Mouse (Mus musculus) lung, postnatal 0 days (tissue): ENCODE results near the gene Pde1a. TPM values are rescaled to one million over a fixed set of nuclear protein-coding genes. Genes with fewer than 3 reads are reported as not detected.
"Not testable (repeated sequence)": the region's sequence is repeated elsewhere in the genome, so short reads cannot be mapped to it uniquely, and the experiment has no call there.

ENCODE experiments used
- ATAC-seq: fragments of 200-750 bp; cut with Nextera tagmentation; 2 replicates; pipeline ENCODE4 v1.8.0; 2017; ENCODE audit warnings: moderate library complexity
- DNase-seq: peaks from one replicate; pipeline ENCODE4 v3.0.0-alpha.2; 2016; ENCODE audit warnings: low spot score
- H3K27ac ChIP-seq: fragments of 300-500 bp; sonication (generic); 2 replicates; pipeline ENCODE4 v1.5.1; 2014; ENCODE audit warnings: antibody characterized with exemption, mild to moderate bottlenecking, low read length, mixed read lengths
- H3K27me3 ChIP-seq: fragments of 300-500 bp; sonication (generic); replicated peaks from 2 replicates; pipeline ENCODE4 v1.6.1; 2014; ENCODE audit warnings: low read length, mixed read lengths; ENCODE audit not compliant: insufficient read depth
- H3K36me3 ChIP-seq: fragments of 300-500 bp; sonication (generic); 2 replicates; pipeline ENCODE4 v1.6.1; 2014; ENCODE audit warnings: low read length, mixed read lengths; ENCODE audit not compliant: insufficient read depth
- H3K4me1 ChIP-seq: fragments of 300-500 bp; sonication (generic); 2 replicates; pipeline ENCODE4 v1.6.1; 2014; ENCODE audit warnings: antibody characterized with exemption, low read depth, low read length, mixed read lengths; ENCODE audit not compliant: insufficient read depth
- H3K4me2 ChIP-seq: fragments of 300-500 bp; sonication (generic); replicated peaks from 2 replicates; pipeline ENCODE4 v1.6.1; 2014; ENCODE audit warnings: low read depth, mild to moderate bottlenecking, low read length, moderate library complexity, mixed read lengths
- H3K4me3 ChIP-seq: fragments of 300-500 bp; sonication (generic); 2 replicates; pipeline ENCODE4 v1.5.1; 2014; ENCODE audit warnings: low read depth, low read length
- H3K9ac ChIP-seq: fragments of 300-500 bp; sonication (generic); replicated peaks from 2 replicates; pipeline ENCODE4 v1.6.1; 2014; ENCODE audit warnings: low read depth, mild to moderate bottlenecking
- H3K9me3 ChIP-seq: fragments of 300-500 bp; sonication (generic); 2 replicates; pipeline ENCODE4 v1.6.1; 2016; ENCODE audit warnings: low read length, mixed read lengths
- CTCF ChIP-seq: IDR thresholded peaks from 2 replicates; pipeline ENCODE4 v1.5.1; 2016; ENCODE audit warnings: antibody characterized with exemption, mild to moderate bottlenecking
- EP300 ChIP-seq: IDR thresholded peaks from 2 replicates; pipeline ENCODE4 v1.6.1; 2016; ENCODE audit warnings: antibody characterized with exemption, mild to moderate bottlenecking, control low read depth
- WGBS: fragments of 180-500 bp; shearing (Covaris S2); extraction: QIAGEN DNeasy Blood & Tissue Kit; methylation state at CpG from one replicate; pipeline ENCODE4 v1.1.7; 2014; 5-methylcytosine and 5-hydroxymethylcytosine counted together
- polyA plus RNA-seq: library from polyadenylated mRNA; unstranded; fragments of >200 nt; fragmentation: Nextera tagmentation; extraction: Ambion mirVana; gene quantifications from 2 replicates; pipeline ENCODE4 v1.2.1, GENCODE M21; 2015

Gene Pde1a
- polyA plus RNA-seq, 1 experiment from 2014 or later, result 13.5 TPM

DNA sequence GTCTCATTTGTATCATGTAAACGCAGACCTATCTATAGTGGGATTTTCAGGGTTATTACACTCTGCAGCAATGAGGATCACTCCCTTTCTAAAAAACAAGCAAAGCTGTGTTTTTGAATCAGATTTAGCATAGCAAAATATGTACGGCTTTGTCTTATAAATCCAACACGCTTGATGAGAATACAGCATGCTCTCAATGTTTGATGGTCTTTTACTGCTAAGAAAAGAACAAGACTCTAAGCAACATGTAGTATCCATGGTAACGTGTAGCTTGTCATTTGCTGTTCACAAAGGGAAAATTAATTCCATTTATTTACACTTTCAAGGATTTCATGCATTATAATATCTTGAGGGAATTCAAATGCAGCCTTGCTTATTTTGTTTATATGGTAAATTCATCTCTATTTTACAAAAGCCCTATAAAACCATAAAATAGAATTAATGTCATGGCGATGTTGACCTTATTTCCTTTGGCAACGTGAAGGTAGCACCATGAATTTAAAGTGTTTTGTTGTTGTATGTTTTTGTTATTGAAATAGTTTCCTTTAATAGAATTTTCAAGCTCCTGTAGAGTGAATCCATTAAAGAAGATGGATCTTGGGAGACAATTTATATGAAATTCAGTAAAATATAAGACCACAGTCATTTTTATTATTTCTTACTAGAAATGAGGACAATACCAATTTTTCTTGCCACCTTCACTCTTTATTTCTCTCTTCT lies 245.5 kb downstream of the Pde1a start:
- TF ChIP-seq EP300 (no peak), CTCF (no peak)
- Histone ChIP-seq H3K27ac (no peak overlapping the region), H3K36me3 (no peaks in the 10 kb centered on the region), H3K9ac (no peak overlapping the region), H3K4me1 (no peaks in the 10 kb centered on the region), H3K4me2 (no peak overlapping the region), H3K27me3 (no peaks in the 10 kb centered on the region), H3K9me3 (no peaks in the 10 kb centered on the region), H3K4me3 (no peak overlapping the region)
- ATAC-seq (no peak), DNase-seq (no peak)
- WGBS, result 89% methylated on average over 6 of the region's 6 CpGs

GRCm38 (mm10) chr2:79883210-79883609 lies 246.0 kb downstream of the Pde1a start:
- ATAC-seq (no peak), DNase-seq (no peak)
- Histone ChIP-seq H3K9me3 (no peaks in the 10 kb centered on the region), H3K27ac (no peak overlapping the region), H3K27me3 (no peaks in the 10 kb centered on the region), H3K4me2 (no peak overlapping the region), H3K4me3 (no peak overlapping the region), H3K4me1 (no peaks in the 10 kb centered on the region), H3K36me3 (no peaks in the 10 kb centered on the region), H3K9ac (no peak overlapping the region)
- TF ChIP-seq EP300, result no peak
- TF ChIP-seq CTCF, result no peak
- WGBS, result 93% methylated on average over 4 of the region's 4 CpGs

DNA sequence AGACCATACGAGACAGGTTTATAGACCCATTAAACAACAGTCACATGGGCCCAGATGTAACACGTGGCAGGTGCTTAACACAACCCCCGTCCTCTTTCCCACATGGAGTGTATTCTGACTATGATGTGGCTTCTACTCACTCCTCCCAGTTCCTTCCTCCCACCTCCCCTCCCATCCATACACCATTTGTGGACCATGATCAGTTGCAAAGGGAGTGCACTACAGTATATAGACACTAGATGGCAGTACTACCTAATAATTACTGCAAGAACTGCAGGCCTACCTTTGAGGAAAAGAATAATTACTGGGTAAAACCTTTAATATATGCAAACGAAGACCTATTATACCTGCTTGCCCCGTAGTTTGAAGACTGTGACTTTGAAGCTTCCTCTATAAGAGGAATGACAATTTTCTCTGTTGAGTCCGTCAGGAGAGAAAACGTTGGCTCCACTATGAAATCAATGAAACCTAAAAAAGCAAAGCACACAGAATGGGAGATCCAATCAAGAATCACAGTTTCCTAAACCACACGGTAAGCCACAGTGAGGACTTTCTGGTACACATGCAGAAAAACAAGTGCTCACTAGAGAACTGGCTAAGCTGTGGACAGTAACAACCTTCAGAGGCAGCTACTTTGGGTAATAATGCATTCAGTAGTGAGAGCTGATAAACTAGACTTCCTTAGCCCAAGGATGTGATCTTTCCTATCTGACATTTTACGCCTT lies 263.8 kb downstream of the Pde1a start:
- WGBS, result 39% methylated on average over 9 of the region's 9 CpGs
- Histone ChIP-seq H3K4me3 (no peak overlapping the region), H3K36me3 (no peaks in the 10 kb centered on the region), H3K27ac (no peak overlapping the region), H3K27me3 (no peaks in the 10 kb centered on the region), H3K4me2 (no peak overlapping the region), H3K9me3 (no peaks in the 10 kb centered on the region), H3K4me1 (no peaks in the 10 kb centered on the region), H3K9ac (no peak overlapping the region)
- TF ChIP-seq CTCF (peak; percentile 88), EP300 (no peak)
- ATAC-seq, result peak; percentile 21; the same call in 1 of the 2 replicates
- peak; percentile 69 for DNase-seq

DNA sequence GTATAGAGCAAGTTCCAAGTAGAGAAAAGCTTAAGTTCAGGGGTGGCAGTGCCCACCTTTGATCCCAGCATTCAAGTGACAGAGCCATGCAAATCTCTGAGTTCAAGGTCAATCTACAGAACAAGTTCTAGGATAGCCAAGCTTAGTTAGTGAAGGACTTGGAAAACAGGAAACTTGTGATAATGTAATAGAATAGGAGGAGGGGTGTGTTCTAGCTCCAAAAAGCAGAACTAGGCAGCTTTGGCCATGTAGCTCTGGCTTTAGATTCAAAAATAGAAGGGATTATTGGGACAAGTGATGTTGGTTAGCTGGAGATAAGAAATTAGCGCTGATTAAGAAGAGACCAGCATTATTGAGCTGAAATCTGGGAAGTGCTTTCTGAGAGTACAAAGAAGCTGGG lies 272.4 kb downstream of the Pde1a start:
- Histone ChIP-seq H3K4me2 (no peak overlapping the region), H3K9ac (no peak overlapping the region), H3K27ac (no peak overlapping the region), H3K4me1 (no peaks in the 10 kb centered on the region), H3K4me3 (no peak overlapping the region), H3K9me3 (no peaks in the 10 kb centered on the region), H3K27me3 (no peaks in the 10 kb centered on the region), H3K36me3 (no peaks in the 10 kb centered on the region)
- TF ChIP-seq CTCF (no peak), EP300 (no peak)
- no peak for DNase-seq
- no peak for ATAC-seq
- 97% methylated on average over 1 of the region's 1 CpGs for WGBS

DNA sequence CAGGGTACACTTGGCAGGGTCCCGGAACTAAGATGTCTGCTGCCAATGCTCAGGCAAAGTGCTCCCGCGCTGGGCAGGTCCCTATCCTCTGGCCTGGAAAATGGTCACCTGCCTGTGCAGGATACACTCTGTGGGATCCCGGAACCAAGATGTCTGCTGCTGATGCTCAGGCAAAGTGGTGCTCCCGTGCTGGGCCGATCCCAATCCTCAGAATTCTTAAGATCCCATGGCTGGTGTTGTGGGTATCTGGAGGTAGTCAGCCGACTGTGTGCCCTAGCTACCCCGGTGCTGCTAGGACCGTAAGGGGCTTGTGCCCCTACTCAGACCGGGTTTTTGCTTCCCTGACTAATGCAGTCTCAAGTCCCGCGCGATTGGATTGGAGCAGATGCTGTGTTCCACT lies 281.9 kb downstream of the Pde1a start:
- H3K4me3 ChIP-seq, H3K36me3 ChIP-seq, H3K27me3 ChIP-seq, H3K4me1 ChIP-seq, ATAC-seq, H3K4me2 ChIP-seq, H3K27ac ChIP-seq, H3K9me3 ChIP-seq, DNase-seq, H3K9ac ChIP-seq: not testable (repeated sequence)
- WGBS, result 81% methylated on average over 13 of the region's 13 CpGs

DNA sequence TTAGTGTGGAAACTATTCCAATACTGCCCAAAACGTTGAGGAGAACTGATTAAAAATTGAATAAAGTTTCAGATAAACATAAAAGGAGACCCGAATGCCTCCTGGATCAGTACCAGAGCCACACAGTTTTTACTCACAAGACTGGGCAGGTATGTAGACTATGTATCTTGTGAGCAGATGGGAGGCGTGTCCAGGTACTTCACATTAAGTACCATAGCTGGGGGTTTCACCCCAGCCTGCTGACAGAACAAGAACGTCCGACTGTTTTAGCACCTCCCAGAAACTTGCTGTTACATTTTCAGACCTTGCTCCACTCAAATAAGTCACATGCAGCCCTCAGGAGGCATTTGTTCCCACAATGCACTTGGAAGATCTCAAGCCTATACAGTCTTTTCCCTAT lies 289.7 kb downstream of the Pde1a start:
- no peak for TF ChIP-seq EP300
- no peak for TF ChIP-seq CTCF
- Histone ChIP-seq H3K9ac (no peak overlapping the region), H3K4me2 (no peak overlapping the region), H3K27me3 (no peaks in the 10 kb centered on the region), H3K27ac (no peak overlapping the region), H3K36me3 (no peaks in the 10 kb centered on the region), H3K9me3 (no peaks in the 10 kb centered on the region), H3K4me3 (no peak overlapping the region), H3K4me1 (no peaks in the 10 kb centered on the region)
- ATAC-seq, result peak; percentile 75
- DNase-seq, result peak; percentile 40
- WGBS, result 15% methylated on average over 5 of the region's 5 CpGs
